Mouse (Mus musculus) layer of hippocampus, adult 11-12 months (tissue): ENCODE data around the gene Selenoo.
A peak's percentile ranks its signal among the peaks of the same experiment; 100 is the strongest.

Experiments used
- DNase-seq: peaks from one replicate; pipeline ENCODE4 v3.0.0; 2022; ENCODE audit warnings: low spot score

The Selenoo gene

GRCm38 (mm10) chr15:89075478-89076147 is 13.3 kb upstream of the Selenoo start:
- peak; percentile 85 for DNase-seq

- DNase-seq = peak; percentile 54
Observed at GRCm38 (mm10) chr15:89076156-89076731, 12.6 kb upstream of the Selenoo start.

GRCm38 (mm10) chr15:89078208-89078836 is 10.6 kb upstream of the Selenoo start:
- no peak for DNase-seq

GRCm38 (mm10) chr15:89083906-89084305 is 5.0 kb upstream of the Selenoo start:
- DNase-seq = no peak

GRCm38 (mm10) chr15:89084826-89085225 is 4.1 kb upstream of the Selenoo start:
- DNase-seq = no peak

- no peak for DNase-seq
Observed at GRCm38 (mm10) chr15:89089248-89090051, 566 bp downstream of the Selenoo start.

GRCm38 (mm10) chr15:89090662-89091061 is 1.8 kb downstream of the Selenoo start:
- DNase-seq = no peak

GRCm38 (mm10) chr15:89092181-89092580 is 3.3 kb downstream of the Selenoo start:
- DNase-seq = no peak

- DNase-seq = no peak
Observed at GRCm38 (mm10) chr15:89097450-89097849, 8.6 kb downstream of the Selenoo start.

- no peak for DNase-seq
Observed at GRCm38 (mm10) chr15:89098616-89099015, 9.7 kb downstream of the Selenoo start.

- DNase-seq = no peak
Observed at GRCm38 (mm10) chr15:89100823-89101222, 11.9 kb downstream of the Selenoo start.

- no peak for DNase-seq
Observed at GRCm38 (mm10) chr15:89102646-89103045, 13.8 kb downstream of the Selenoo start.

GRCm38 (mm10) chr15:89103921-89104320 is 15.0 kb downstream of the Selenoo start:
- no peak for DNase-seq

GRCm38 (mm10) chr15:89104425-89104824 is 15.5 kb downstream of the Selenoo start:
- no peak for DNase-seq

- no peak for DNase-seq
Observed at GRCm38 (mm10) chr15:89106073-89106472, 17.2 kb downstream of the Selenoo start.

- DNase-seq = no peak
Observed at GRCm38 (mm10) chr15:89106976-89107375, 18.1 kb downstream of the Selenoo start.

GRCm38 (mm10) chr15:89110147-89110546 is 21.3 kb downstream of the Selenoo start:
- no peak for DNase-seq

GRCm38 (mm10) chr15:89118007-89118406 is 29.1 kb downstream of the Selenoo start:
- no peak for DNase-seq

- DNase-seq = peak; percentile 95
Observed at GRCm38 (mm10) chr15:89122649-89123366, 33.9 kb downstream of the Selenoo start, which contains the start of gene Tubgcp6. Tubgcp6 (minus strand) TSS chr15:89123112.

- DNase-seq = peak; percentile 70
Observed at GRCm38 (mm10) chr15:89123595-89123994, 34.7 kb downstream of the Selenoo start.

GRCm38 (mm10) chr15:89124312-89124711 is 35.4 kb downstream of the Selenoo start:
- no peak for DNase-seq

GRCm38 (mm10) chr15:89125351-89125750 is 36.5 kb downstream of the Selenoo start:
- no peak for DNase-seq
